Mouse (Mus musculus): ENCODE data around the gene Sh3yl1. TPM values are rescaled to one million over a fixed set of nuclear protein-coding genes. Genes with fewer than 3 reads are reported as not detected.

Gene Sh3yl1
- 0.85 TPM for polyA plus RNA-seq (2017; shearing (Covaris generic))

GRCm38 (mm10) chr12:30911261-30912047 lies at the start of gene Sh3yl1, which contains the start of gene Acp1:
Gene Sh3yl1 (plus strand): TSS chr12:30911668.
Gene Acp1 (minus strand): TSS chr12:30911589.

GRCm38 (mm10) chr12:30883986-30884621 lies 27.4 kb upstream of the Sh3yl1 start, which contains the start of gene Alkal2:
Gene Alkal2 (plus strand): TSS chr12:30884322.

Other genes starting within 250 kb of the Sh3yl1 start
- not detected for gene Alkal2, start 27.3 kb upstream of the Sh3yl1 start, polyA plus RNA-seq (2017; shearing (Covaris generic))
- gene Acp1, start 79 bp upstream of the Sh3yl1 start, polyA plus RNA-seq (2017; shearing (Covaris generic)), result 28.5 TPM
- not detected for gene Fam110c, start 162.2 kb downstream of the Sh3yl1 start, polyA plus RNA-seq (2017; shearing (Covaris generic))

All from effector memory CD4-positive, alpha-beta T cell, adult 5 months (primary cell).